Mouse (Mus musculus) Muller cell, postnatal 12 days (primary cell): Measurements from ENCODE around the gene Gm8138.
"Not testable (repeated sequence)": the region's sequence is repeated elsewhere in the genome, so short reads cannot be mapped to it uniquely, and the experiment has no call there.

Experiments
- DNase-seq: peaks from one replicate; pipeline ENCODE4 v3.0.0-alpha.2; 2015; ENCODE audit errors: inconsistent ontology term

The Gm8138 gene

DNA sequence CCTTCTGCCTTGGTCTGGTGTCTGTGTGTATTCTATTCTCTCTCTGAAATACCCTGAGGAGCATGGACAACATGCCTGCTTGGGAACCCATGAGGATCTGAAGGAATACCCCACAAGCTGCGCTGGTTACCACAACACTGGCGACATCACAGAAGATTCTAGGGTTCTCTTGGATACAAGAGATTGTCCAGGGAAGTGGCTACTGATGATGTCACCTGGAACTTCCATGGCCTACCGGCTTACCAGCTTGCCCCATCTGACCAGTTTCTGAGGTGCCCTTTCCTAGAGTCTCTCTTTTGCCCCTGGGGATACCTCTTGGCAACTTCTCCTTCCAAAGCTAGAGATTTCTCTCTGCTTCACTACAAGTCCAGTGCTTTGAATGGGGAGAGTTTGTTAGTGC is at the start of gene Gm8138:
TSS of gene Gm8138 (minus strand) at position 101 of the 400 bp plus-strand sequence.
- DNase-seq: not testable (repeated sequence)

DNA sequence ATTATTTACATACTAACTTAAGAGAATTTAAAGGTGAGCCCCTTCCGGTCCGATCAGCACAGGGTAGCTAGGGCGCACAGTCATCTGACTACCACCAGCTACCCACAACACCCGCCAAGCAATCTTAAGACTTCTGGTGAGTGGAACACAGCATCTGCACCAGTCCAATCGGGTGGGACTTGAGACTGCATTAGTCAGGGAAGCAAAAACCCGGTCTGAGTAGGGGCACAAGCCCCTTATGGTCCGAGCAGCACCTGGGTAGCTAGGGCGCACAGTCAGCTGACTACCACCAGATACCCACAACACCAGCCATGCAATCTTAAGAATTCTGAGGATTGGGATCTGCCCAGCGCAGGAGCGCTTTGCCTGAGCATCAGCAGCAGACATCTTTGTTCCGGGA is 54.4 kb downstream of the Gm8138 start:
- DNase-seq: not testable (repeated sequence)
